Mouse (Mus musculus): ENCODE measurements around the gene Gigyf2. TPM values are rescaled to one million over a fixed set of nuclear protein-coding genes. Genes with fewer than 3 reads are reported as not detected.

Gigyf2 gene
- polyA plus RNA-seq, 1 experiment from 2014 or later: 29.3 TPM

DNA sequence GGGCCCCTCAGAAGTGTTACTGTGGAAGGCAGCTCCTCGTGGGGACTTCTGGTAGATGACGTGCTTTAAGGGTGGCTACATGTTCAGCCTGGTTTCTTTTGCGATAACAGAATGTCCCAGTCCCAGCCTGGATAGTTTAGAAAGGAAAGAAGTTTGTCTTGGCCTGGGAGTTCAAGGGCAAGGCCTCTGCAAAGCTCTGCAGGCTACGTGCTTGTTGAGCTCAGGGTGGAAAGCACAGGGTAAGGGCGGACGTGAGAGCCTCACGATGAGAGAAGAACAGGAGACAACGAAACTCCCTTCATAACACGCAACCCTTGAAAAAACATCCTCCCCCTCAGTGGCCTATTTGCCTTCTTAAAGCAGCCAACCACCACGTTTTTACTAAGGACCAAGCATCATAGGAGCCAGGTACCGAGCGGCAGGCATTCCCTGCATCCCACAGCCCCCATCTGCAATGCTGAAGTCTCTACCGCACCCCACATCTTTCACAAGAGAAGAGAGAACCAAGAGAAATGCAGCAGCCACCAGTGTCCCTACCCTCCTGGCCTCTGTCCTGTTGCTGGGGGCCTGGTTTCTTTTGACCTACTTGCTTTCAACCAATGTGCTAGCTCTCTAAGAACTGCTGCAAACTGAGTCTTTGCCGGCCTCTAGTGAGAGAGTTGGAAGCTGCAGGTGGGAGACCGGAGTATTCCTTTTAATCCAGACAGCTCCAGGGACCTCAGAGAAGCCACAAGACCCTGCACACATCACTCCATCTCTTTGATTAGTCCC is 34.2 kb upstream of the Gigyf2 start:
- Histone ChIP-seq H3K36me3 (ENCODE audit: control insufficient read depth, insufficient read depth, low read length) (no peaks in the 10 kb centered on the region), H3K4me2 (ENCODE audit: low read length) (no peak overlapping the region), H3K4me3 (ENCODE audit: control insufficient read depth in 1 of 2, insufficient read depth in 1 of 2, low read depth in 1 of 2, low read length in 2 of 2) (no peak overlapping the region), H3K9me3 (ENCODE audit: control insufficient read depth, low read length) (no peaks in the 10 kb centered on the region), H3K27me3 (ENCODE audit: control insufficient read depth, insufficient read depth, low read length) (no peaks in the 10 kb centered on the region), H3K27ac (replicated peaks in 1 of 2; ENCODE audit: control insufficient read depth in 1 of 2, insufficient read depth in 1 of 2, low read depth in 2 of 2, low read length in 2 of 2) (no peak overlapping the region), H3K4me1 (ENCODE audit: control insufficient read depth in 2 of 2, insufficient read depth in 2 of 2, low read length in 2 of 2) (peaks cover 0 to 2% of the 10 kb centered on the region in 2 experiments; a peak in 1 of 4 replicates), H3K9ac (ENCODE audit: low read length) (no peak overlapping the region)
- 53% methylated on average over 15 of the region's 15 CpGs for WGBS
- no peak; the same call in 1 of the 2 replicates for ATAC-seq (ENCODE audit: insufficient number of reproducible peaks, insufficient read depth, low FRiP score, low read depth)

DNA sequence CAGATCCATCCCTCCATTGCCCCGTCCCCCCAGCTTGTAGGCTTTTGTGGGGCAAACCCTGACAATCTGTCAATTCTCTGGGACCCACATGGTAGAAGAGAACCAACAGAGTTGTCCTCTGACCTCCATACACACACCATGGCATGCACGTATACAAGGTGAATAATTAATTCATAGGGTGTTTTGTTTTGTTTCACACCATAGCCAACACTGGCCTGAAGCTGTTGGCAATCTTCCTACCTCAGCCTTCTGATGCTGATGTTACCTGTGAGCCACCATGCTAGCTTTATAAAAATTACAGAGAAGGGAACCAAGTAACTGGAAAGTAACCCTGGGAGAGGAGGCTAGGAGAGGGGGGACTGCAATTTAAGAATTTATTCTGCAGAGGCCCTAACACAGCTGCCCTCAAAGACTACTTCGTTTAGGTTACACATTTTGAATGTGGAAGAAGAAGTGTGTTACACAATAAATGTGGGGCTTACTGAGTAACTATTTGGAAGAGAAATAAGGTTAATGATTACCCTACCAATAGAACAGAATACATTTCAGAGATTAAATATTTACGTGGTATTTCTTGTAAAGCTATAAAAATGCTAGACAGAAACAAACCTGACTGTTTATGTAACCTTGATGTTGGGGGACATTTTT is 32.6 kb upstream of the Gigyf2 start:
- Histone ChIP-seq H3K9me3 (ENCODE audit: control insufficient read depth, low read length) (no peaks in the 10 kb centered on the region), H3K9ac (ENCODE audit: low read length) (no peak overlapping the region), H3K36me3 (ENCODE audit: control insufficient read depth, insufficient read depth, low read length) (no peaks in the 10 kb centered on the region), H3K4me3 (ENCODE audit: control insufficient read depth in 1 of 2, insufficient read depth in 1 of 2, low read depth in 1 of 2, low read length in 2 of 2) (no peak overlapping the region), H3K4me1 (ENCODE audit: control insufficient read depth in 2 of 2, insufficient read depth in 2 of 2, low read length in 2 of 2) (peaks cover 0 to 2% of the 10 kb centered on the region in 2 experiments; a peak in 1 of 4 replicates), H3K4me2 (ENCODE audit: low read length) (no peak overlapping the region), H3K27me3 (ENCODE audit: control insufficient read depth, insufficient read depth, low read length) (no peaks in the 10 kb centered on the region), H3K27ac (replicated peaks in 1 of 2; ENCODE audit: control insufficient read depth in 1 of 2, insufficient read depth in 1 of 2, low read depth in 2 of 2, low read length in 2 of 2) (no peak overlapping the region)
- no peak for ATAC-seq (ENCODE audit: insufficient number of reproducible peaks, insufficient read depth, low FRiP score, low read depth)
- WGBS: 70% methylated on average over 4 of the region's 4 CpGs

DNA sequence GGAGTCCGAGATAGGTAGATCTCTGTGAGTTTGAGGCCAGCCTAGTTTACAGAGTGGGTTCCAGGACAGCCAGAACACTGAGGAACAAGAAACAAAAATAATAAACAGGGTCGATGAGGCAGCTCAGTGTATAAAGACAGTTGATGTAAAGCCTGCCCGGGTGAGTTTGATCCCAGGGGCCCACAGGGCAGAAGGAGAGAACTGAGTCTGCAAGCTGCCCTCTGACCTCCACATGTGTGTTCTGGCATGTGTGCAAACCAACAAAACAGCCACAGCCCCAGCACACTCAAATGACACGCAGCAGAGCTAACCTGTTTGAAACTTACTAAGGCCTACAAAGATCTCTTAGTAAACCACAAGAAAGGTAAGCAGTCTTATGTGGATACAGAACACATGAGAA is 31.8 kb upstream of the Gigyf2 start:
- Histone ChIP-seq H3K4me2 (ENCODE audit: low read length) (no peak overlapping the region), H3K27ac (replicated peaks in 1 of 2; ENCODE audit: control insufficient read depth in 1 of 2, insufficient read depth in 1 of 2, low read depth in 2 of 2, low read length in 2 of 2) (no peak overlapping the region), H3K9ac (ENCODE audit: low read length) (no peak overlapping the region), H3K9me3 (ENCODE audit: control insufficient read depth, low read length) (no peaks in the 10 kb centered on the region), H3K36me3 (ENCODE audit: control insufficient read depth, insufficient read depth, low read length) (no peaks in the 10 kb centered on the region), H3K27me3 (ENCODE audit: control insufficient read depth, insufficient read depth, low read length) (no peaks in the 10 kb centered on the region), H3K4me3 (ENCODE audit: control insufficient read depth in 1 of 2, insufficient read depth in 1 of 2, low read depth in 1 of 2, low read length in 2 of 2) (no peak overlapping the region), H3K4me1 (ENCODE audit: control insufficient read depth in 2 of 2, insufficient read depth in 2 of 2, low read length in 2 of 2) (peaks cover 0 to 2% of the 10 kb centered on the region in 2 experiments; a peak in 1 of 4 replicates)
- 69% methylated on average over 4 of the region's 4 CpGs for WGBS
- no peak for ATAC-seq (ENCODE audit: insufficient number of reproducible peaks, insufficient read depth, low FRiP score, low read depth)

DNA sequence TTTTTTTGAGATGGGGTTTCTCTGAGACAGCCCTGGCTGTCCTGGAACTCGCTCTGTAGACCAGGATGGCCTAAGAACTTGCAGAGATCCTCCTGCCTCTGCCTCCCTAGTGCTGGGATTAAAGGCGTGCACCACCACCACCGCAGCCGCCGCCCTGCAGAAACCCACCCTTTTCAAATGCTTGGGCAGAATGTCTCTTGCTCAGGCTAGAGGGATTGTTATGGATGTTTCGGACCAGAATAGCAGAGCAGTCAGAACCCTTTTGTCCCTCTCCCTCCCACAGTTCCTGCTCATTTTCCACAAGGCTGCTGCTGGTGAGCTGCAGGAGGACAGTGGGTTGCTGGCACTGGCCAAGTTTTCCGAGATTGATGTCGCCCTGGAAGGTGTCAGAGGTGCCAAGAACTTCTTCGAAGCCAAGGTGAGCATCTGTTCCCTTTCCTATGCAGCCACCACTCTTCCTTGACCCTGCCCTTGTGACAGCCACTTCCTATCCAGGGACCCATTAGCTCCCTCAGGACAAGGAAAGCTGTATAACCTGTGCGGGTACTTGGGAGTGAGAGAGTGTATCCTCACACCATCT is 29.4 kb upstream of the Gigyf2 start:
- H3K4me2 ChIP-seq (ENCODE audit: low read length): no peak overlapping the region
- H3K27me3 ChIP-seq (ENCODE audit: control insufficient read depth, insufficient read depth, low read length): no peaks in the 10 kb centered on the region
- no peak for ATAC-seq (ENCODE audit: insufficient number of reproducible peaks, insufficient read depth, low FRiP score, low read depth)
- no peaks in the 10 kb centered on the region for H3K9me3 ChIP-seq (ENCODE audit: control insufficient read depth, low read length)
- no peaks in the 10 kb centered on the region for H3K36me3 ChIP-seq (ENCODE audit: control insufficient read depth, insufficient read depth, low read length)
- no peak overlapping the region for H3K4me3 ChIP-seq (ENCODE audit: control insufficient read depth in 1 of 2, insufficient read depth in 1 of 2, low read depth in 1 of 2, low read length in 2 of 2)
- no peak overlapping the region for H3K9ac ChIP-seq (ENCODE audit: low read length)
- no peak overlapping the region for H3K27ac ChIP-seq (replicated peaks in 1 of 2; ENCODE audit: control insufficient read depth in 1 of 2, insufficient read depth in 1 of 2, low read depth in 2 of 2, low read length in 2 of 2)
- WGBS: 84% methylated on average over 10 of the region's 10 CpGs
- H3K4me1 ChIP-seq (ENCODE audit: control insufficient read depth in 2 of 2, insufficient read depth in 2 of 2, low read length in 2 of 2): peaks cover 0 to 2% of the 10 kb centered on the region in 2 experiments; a peak in 1 of 4 replicates

DNA sequence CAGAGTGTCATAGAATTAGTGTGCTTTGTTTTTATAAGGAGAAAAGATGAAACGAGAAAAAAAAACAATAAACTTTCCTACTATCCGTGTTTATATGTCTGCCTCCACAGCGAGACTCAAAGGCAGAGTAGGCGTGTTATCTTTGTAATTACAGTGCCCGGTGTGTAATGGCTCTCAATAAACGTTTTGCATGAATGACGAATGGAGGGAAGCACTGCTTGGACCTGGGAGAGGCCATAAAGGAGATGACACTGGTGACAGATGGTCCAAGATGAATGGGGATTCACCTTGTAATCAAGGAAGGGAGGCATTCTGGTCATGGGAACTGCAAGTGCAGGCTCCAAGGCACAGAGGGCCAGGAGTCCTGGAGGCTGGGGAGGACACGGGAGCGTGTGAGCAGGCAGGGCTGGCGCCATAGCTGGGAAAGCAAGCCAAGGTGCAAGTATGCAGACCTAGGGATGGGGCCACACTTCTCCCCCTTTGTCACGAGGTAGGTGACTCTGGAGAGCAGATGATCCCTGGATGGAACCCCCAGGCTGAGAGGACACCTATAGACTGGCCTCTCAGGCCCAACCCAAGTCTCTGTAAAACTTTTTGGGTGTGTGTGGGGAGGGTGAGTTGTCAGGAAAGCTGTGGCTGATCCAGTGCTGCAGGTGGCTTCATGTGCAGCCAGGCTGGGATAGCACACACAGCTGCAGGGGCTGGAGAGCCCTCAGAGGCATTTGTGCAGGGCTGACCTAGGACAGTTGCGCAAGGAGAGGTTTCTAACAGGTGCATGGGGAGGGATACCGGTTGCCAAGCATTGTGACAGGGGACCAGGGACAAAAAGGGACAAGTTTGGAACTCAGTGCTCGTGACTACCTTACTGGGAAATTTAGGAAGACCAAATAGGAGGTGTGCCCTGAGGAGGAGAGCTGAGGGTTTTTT is 26.2 kb upstream of the Gigyf2 start:
- WGBS: 74% methylated on average over 14 of the region's 14 CpGs
- Histone ChIP-seq H3K27me3 (ENCODE audit: control insufficient read depth, insufficient read depth, low read length) (no peaks in the 10 kb centered on the region), H3K9ac (ENCODE audit: low read length) (no peak overlapping the region), H3K4me3 (ENCODE audit: control insufficient read depth in 1 of 2, insufficient read depth in 1 of 2, low read depth in 1 of 2, low read length in 2 of 2) (no peak overlapping the region), H3K4me1 (ENCODE audit: control insufficient read depth in 2 of 2, insufficient read depth in 2 of 2, low read length in 2 of 2) (no peaks in the 10 kb centered on the region), H3K36me3 (ENCODE audit: control insufficient read depth, insufficient read depth, low read length) (no peaks in the 10 kb centered on the region), H3K4me2 (ENCODE audit: low read length) (no peak overlapping the region), H3K27ac (replicated peaks in 1 of 2; ENCODE audit: control insufficient read depth in 1 of 2, insufficient read depth in 1 of 2, low read depth in 2 of 2, low read length in 2 of 2) (no peak overlapping the region), H3K9me3 (ENCODE audit: control insufficient read depth, low read length) (no peaks in the 10 kb centered on the region)
- ATAC-seq (ENCODE audit: insufficient number of reproducible peaks, insufficient read depth, low FRiP score, low read depth): no peak

DNA sequence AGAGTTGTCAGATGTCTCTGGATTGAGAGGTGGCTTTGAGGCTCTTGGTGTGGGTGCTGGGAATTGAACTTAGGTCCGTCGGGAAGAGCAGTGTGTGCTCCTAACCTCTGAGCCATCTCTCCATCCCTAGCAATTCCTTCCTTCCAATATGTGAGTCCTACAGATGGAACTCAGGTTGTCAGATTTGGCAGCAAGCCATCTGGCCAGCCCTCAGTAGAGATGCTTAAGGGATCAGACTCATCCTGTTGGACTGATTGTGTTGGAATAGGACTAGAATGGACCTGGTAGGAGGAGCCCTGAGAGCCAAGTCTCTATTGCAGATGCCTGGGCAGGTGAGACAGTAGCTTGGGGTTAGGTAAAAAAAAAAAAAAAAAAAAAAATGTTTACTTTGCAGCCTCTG is 24.8 kb upstream of the Gigyf2 start:
- Histone ChIP-seq H3K9ac (ENCODE audit: low read length) (no peak overlapping the region), H3K9me3 (ENCODE audit: control insufficient read depth, low read length) (no peaks in the 10 kb centered on the region), H3K4me2 (ENCODE audit: low read length) (no peak overlapping the region), H3K27ac (replicated peaks in 1 of 2; ENCODE audit: control insufficient read depth in 1 of 2, insufficient read depth in 1 of 2, low read depth in 2 of 2, low read length in 2 of 2) (no peak overlapping the region), H3K4me1 (ENCODE audit: control insufficient read depth in 2 of 2, insufficient read depth in 2 of 2, low read length in 2 of 2) (no peaks in the 10 kb centered on the region), H3K36me3 (ENCODE audit: control insufficient read depth, insufficient read depth, low read length) (no peaks in the 10 kb centered on the region), H3K27me3 (ENCODE audit: control insufficient read depth, insufficient read depth, low read length) (no peaks in the 10 kb centered on the region), H3K4me3 (ENCODE audit: control insufficient read depth in 1 of 2, insufficient read depth in 1 of 2, low read depth in 1 of 2, low read length in 2 of 2) (no peak overlapping the region)
- no peak for ATAC-seq (ENCODE audit: insufficient number of reproducible peaks, insufficient read depth, low FRiP score, low read depth)
- WGBS: 83% methylated on average over 2 of the region's 2 CpGs

DNA sequence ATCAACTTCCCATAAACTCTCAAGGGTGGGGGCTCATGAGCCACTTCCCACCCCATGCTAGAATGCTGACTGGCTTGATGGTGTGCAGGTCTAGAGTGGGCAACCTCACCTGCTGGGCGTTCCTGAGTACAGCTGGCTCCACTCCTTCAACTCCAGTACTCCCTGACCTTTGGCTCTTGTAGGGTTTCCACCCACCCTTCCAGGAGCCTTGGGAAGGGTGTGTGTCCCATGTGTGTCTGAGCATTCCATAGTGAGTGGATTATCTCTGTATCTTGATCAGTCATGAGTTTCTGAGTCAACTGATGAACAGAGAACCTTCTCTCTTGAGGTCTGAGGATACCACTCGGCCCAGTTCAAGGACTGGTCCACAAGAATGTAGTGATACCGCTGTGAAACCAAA is 17.8 kb upstream of the Gigyf2 start:
- no peaks in the 10 kb centered on the region for H3K9me3 ChIP-seq (ENCODE audit: control insufficient read depth, low read length)
- H3K36me3 ChIP-seq (ENCODE audit: control insufficient read depth, insufficient read depth, low read length): no peaks in the 10 kb centered on the region
- H3K27ac ChIP-seq (replicated peaks in 1 of 2; ENCODE audit: control insufficient read depth in 1 of 2, insufficient read depth in 1 of 2, low read depth in 2 of 2, low read length in 2 of 2): no peak overlapping the region
- no peak overlapping the region for H3K4me2 ChIP-seq (ENCODE audit: low read length)
- H3K4me3 ChIP-seq (ENCODE audit: control insufficient read depth in 1 of 2, insufficient read depth in 1 of 2, low read depth in 1 of 2, low read length in 2 of 2): no peak overlapping the region
- H3K9ac ChIP-seq (ENCODE audit: low read length): no peak overlapping the region
- no peaks in the 10 kb centered on the region for H3K4me1 ChIP-seq (ENCODE audit: control insufficient read depth in 2 of 2, insufficient read depth in 2 of 2, low read length in 2 of 2)
- no peaks in the 10 kb centered on the region for H3K27me3 ChIP-seq (ENCODE audit: control insufficient read depth, insufficient read depth, low read length)
- no peak for ATAC-seq (ENCODE audit: insufficient number of reproducible peaks, insufficient read depth, low FRiP score, low read depth)
- 86% methylated on average over 3 of the region's 3 CpGs for WGBS
